Mouse (Mus musculus): ENCODE measurements around the gene Ddx39b. TPM values are rescaled to one million over a fixed set of nuclear protein-coding genes. Genes with fewer than 3 reads are reported as not detected.
A peak's percentile ranks its signal among the peaks of the same experiment; 100 is the strongest.

The Ddx39b gene
- polyA plus RNA-seq, 1 experiment from 2014 or later, result 385 TPM

GRCm38 (mm10) chr17:35237504-35237903 lies 4.0 kb upstream of the Ddx39b start:
- no peak for ATAC-seq (ENCODE audit: low read depth)
- H3K27me3 ChIP-seq, result no peaks in the 10 kb centered on the region
- H3K27ac ChIP-seq (replicated peaks), result no peak overlapping the region
- peaks cover 47% of the 10 kb centered on the region for H3K4me1 ChIP-seq (replicated peaks)
- H3K9ac ChIP-seq, result peak overlapping the region; percentile 77
- peak overlapping the region; percentile 97 for H3K4me2 ChIP-seq
- 85% methylated on average over 12 of the region's 12 CpGs for WGBS
- peak overlapping the region; percentile 53; the same call in 1 of the 2 replicates for H3K4me3 ChIP-seq
- 0 out of 2 replicates have a peak, but pooled peaks cover 3% of the 10 kb centered on the region for H3K36me3 ChIP-seq
- H3K9me3 ChIP-seq, result no peaks in the 10 kb centered on the region

- no peak for ATAC-seq (ENCODE audit: low read depth)
- peaks cover 46% of the 10 kb centered on the region for H3K4me1 ChIP-seq (replicated peaks)
- no peak overlapping the region for H3K4me2 ChIP-seq
- WGBS, result 87% methylated on average over 5 of the region's 5 CpGs
- H3K9ac ChIP-seq, result no peak overlapping the region
- no peak overlapping the region for H3K4me3 ChIP-seq
- no peaks in the 10 kb centered on the region for H3K27me3 ChIP-seq
- H3K9me3 ChIP-seq, result no peaks in the 10 kb centered on the region
- peaks cover 16% of the 10 kb centered on the region for H3K36me3 ChIP-seq
- peak overlapping the region; percentile 100; the same call in 1 of the 2 replicates for H3K27ac ChIP-seq (replicated peaks)
Measured at GRCm38 (mm10) chr17:35239700-35240099, 1.8 kb upstream of the Ddx39b start.

- Histone ChIP-seq H3K9me3 (no peaks in the 10 kb centered on the region), H3K9ac (peak overlapping the region; percentile 100), H3K4me3 (peak overlapping the region; percentile 99), H3K4me1 (replicated peaks) (peaks cover 50% of the 10 kb centered on the region), H3K27me3 (no peaks in the 10 kb centered on the region), H3K27ac (replicated peaks) (peak overlapping the region; percentile 100), H3K36me3 (peaks cover 26% of the 10 kb centered on the region), H3K4me2 (peak overlapping the region; percentile 93)
- WGBS, result 33% methylated on average over 12 of the region's 12 CpGs
- ATAC-seq (ENCODE audit: low read depth), result peak; percentile 0; the same call in 1 of the 2 replicates
Measured at GRCm38 (mm10) chr17:35240384-35241304, 902 bp upstream of the Ddx39b start.

- Histone ChIP-seq H3K9ac (peak overlapping the region; percentile 100), H3K27ac (replicated peaks) (peak overlapping the region; percentile 100), H3K27me3 (no peaks in the 10 kb centered on the region), H3K4me3 (peak overlapping the region; percentile 99), H3K9me3 (no peaks in the 10 kb centered on the region), H3K4me1 (replicated peaks) (peaks cover 58% of the 10 kb centered on the region), H3K36me3 (peaks cover 42% of the 10 kb centered on the region), H3K4me2 (peak overlapping the region; percentile 93)
- 0% methylated on average over 55 of the region's 55 CpGs for WGBS
- ATAC-seq (ENCODE audit: low read depth), result peak; percentile 40
Measured at GRCm38 (mm10) chr17:35242015-35242941, 732 bp downstream of the Ddx39b start.

GRCm38 (mm10) chr17:35243086-35243485 lies 1.5 kb downstream of the Ddx39b start:
- H3K4me2 ChIP-seq, result peak overlapping the region; percentile 93
- H3K4me3 ChIP-seq, result peak overlapping the region; percentile 99
- no peaks in the 10 kb centered on the region for H3K27me3 ChIP-seq
- no peaks in the 10 kb centered on the region for H3K9me3 ChIP-seq
- WGBS, result 2% methylated on average over 16 of the region's 16 CpGs
- no peak for ATAC-seq (ENCODE audit: low read depth)
- H3K36me3 ChIP-seq, result peaks cover 50% of the 10 kb centered on the region
- H3K4me1 ChIP-seq (replicated peaks), result peaks cover 55% of the 10 kb centered on the region
- H3K27ac ChIP-seq (replicated peaks), result peak overlapping the region; percentile 100
- H3K9ac ChIP-seq, result peak overlapping the region; percentile 100

GRCm38 (mm10) chr17:35244999-35245398 lies 3.5 kb downstream of the Ddx39b start:
- Histone ChIP-seq H3K4me2 (peak overlapping the region; percentile 93), H3K27ac (replicated peaks) (no peak overlapping the region), H3K36me3 (peaks cover 69% of the 10 kb centered on the region), H3K4me3 (peak overlapping the region; percentile 99), H3K27me3 (no peaks in the 10 kb centered on the region), H3K4me1 (replicated peaks) (peaks cover 53% of the 10 kb centered on the region), H3K9ac (peak overlapping the region; percentile 100), H3K9me3 (no peaks in the 10 kb centered on the region)
- 78% methylated on average over 2 of the region's 2 CpGs for WGBS
- ATAC-seq (ENCODE audit: low read depth), result no peak

GRCm38 (mm10) chr17:35245731-35246623 lies 4.4 kb downstream of the Ddx39b start:
- Histone ChIP-seq H3K27me3 (no peaks in the 10 kb centered on the region), H3K27ac (replicated peaks) (no peak overlapping the region), H3K36me3 (peaks cover 79% of the 10 kb centered on the region), H3K4me2 (peak overlapping the region; percentile 93), H3K4me3 (peak overlapping the region; percentile 99), H3K9me3 (no peaks in the 10 kb centered on the region), H3K9ac (peak overlapping the region; percentile 100), H3K4me1 (replicated peaks) (peaks cover 44% of the 10 kb centered on the region)
- ATAC-seq (ENCODE audit: low read depth), result no peak
- 84% methylated on average over 15 of the region's 15 CpGs for WGBS

GRCm38 (mm10) chr17:35247144-35247543 lies 5.6 kb downstream of the Ddx39b start:
- ATAC-seq (ENCODE audit: low read depth), result no peak
- 0 out of 2 replicates have a peak overlapping the region, but pooled peaks have one; percentile 4 for H3K9ac ChIP-seq
- H3K27ac ChIP-seq (replicated peaks), result no peak overlapping the region
- no peak overlapping the region for H3K4me3 ChIP-seq
- H3K27me3 ChIP-seq, result no peaks in the 10 kb centered on the region
- no peaks in the 10 kb centered on the region for H3K9me3 ChIP-seq
- H3K36me3 ChIP-seq, result peaks cover 89% of the 10 kb centered on the region
- peaks cover 44% of the 10 kb centered on the region for H3K4me1 ChIP-seq (replicated peaks)
- WGBS, result 83% methylated on average over 7 of the region's 7 CpGs
- H3K4me2 ChIP-seq, result no peak overlapping the region

GRCm38 (mm10) chr17:35248986-35249385 lies 7.4 kb downstream of the Ddx39b start:
- no peak for ATAC-seq (ENCODE audit: low read depth)
- no peak overlapping the region for H3K4me3 ChIP-seq
- no peaks in the 10 kb centered on the region for H3K27me3 ChIP-seq
- no peak overlapping the region for H3K27ac ChIP-seq (replicated peaks)
- no peak overlapping the region for H3K4me2 ChIP-seq
- WGBS, result 88% methylated on average over 14 of the region's 14 CpGs
- no peak overlapping the region for H3K9ac ChIP-seq
- peaks cover 98% of the 10 kb centered on the region for H3K36me3 ChIP-seq
- no peaks in the 10 kb centered on the region for H3K9me3 ChIP-seq
- H3K4me1 ChIP-seq (replicated peaks), result peaks cover 34% of the 10 kb centered on the region

- Histone ChIP-seq H3K4me1 (replicated peaks) (peaks cover 27% of the 10 kb centered on the region), H3K27me3 (no peaks in the 10 kb centered on the region), H3K27ac (replicated peaks) (no peak overlapping the region), H3K36me3 (peaks cover 98% of the 10 kb centered on the region), H3K9ac (no peak overlapping the region), H3K9me3 (no peaks in the 10 kb centered on the region), H3K4me3 (no peak overlapping the region), H3K4me2 (no peak overlapping the region)
- 87% methylated on average over 19 of the region's 19 CpGs for WGBS
- no peak for ATAC-seq (ENCODE audit: low read depth)
Measured at GRCm38 (mm10) chr17:35249451-35250197, 8.1 kb downstream of the Ddx39b start.
